Mouse (Mus musculus) hindbrain, embryonic 16.5 days (tissue): Measurements from ENCODE around the gene Ccne1. TPM values are rescaled to one million over a fixed set of nuclear protein-coding genes. Genes with fewer than 3 reads are reported as not detected.
"Not testable (repeated sequence)": the region's sequence is repeated elsewhere in the genome, so short reads cannot be mapped to it uniquely, and the experiment has no call there.

Experiments used
- ATAC-seq: fragments of 200-750 bp; cut with Nextera tagmentation; 2 replicates; pipeline ENCODE4 v1.8.0; 2017; ENCODE audit warnings: moderate TSS enrichment, moderate library complexity
- H3K27ac ChIP-seq: fragments of 300-500 bp; sonication (generic); 2 replicates; pipeline ENCODE4 v1.5.1; 2014; ENCODE audit warnings: low read depth, mild to moderate bottlenecking, control low read depth, low read length, moderate library complexity
- H3K27me3 ChIP-seq: fragments of 300-500 bp; sonication (generic); replicated peaks from 2 replicates; pipeline ENCODE4 v1.6.1; 2014; ENCODE audit warnings: low read length; ENCODE audit not compliant: control insufficient read depth, insufficient read depth
- H3K36me3 ChIP-seq: fragments of 300-500 bp; sonication (generic); 2 replicates; pipeline ENCODE4 v1.6.1; 2014; ENCODE audit warnings: mild to moderate bottlenecking, low read length, moderate library complexity, mixed read lengths; ENCODE audit not compliant: control insufficient read depth, insufficient read depth
- H3K4me1 ChIP-seq: fragments of 300-500 bp; sonication (generic); 2 replicates; pipeline ENCODE4 v1.6.1; 2014; ENCODE audit warnings: low read depth, low read length; ENCODE audit not compliant: control insufficient read depth, insufficient read depth
- H3K4me2 ChIP-seq: fragments of 300-500 bp; sonication (generic); 2 replicates; pipeline ENCODE4 v1.6.1; 2014; ENCODE audit warnings: mild to moderate bottlenecking, low read length, control low read depth, moderate library complexity
- H3K4me3 ChIP-seq: fragments of 300-500 bp; sonication (generic); 2 replicates; pipeline ENCODE4 v1.5.1; 2014; ENCODE audit warnings: mild to moderate bottlenecking, low read length, control low read depth, moderate library complexity
- H3K9ac ChIP-seq: fragments of 300-500 bp; sonication (generic); 2 replicates; pipeline ENCODE4 v1.6.1; 2014; ENCODE audit warnings: low read depth, mild to moderate bottlenecking, control low read depth, low read length, moderate library complexity
- H3K9me3 ChIP-seq: fragments of 300-500 bp; sonication (generic); 2 replicates; pipeline ENCODE4 v1.6.1; 2014; ENCODE audit warnings: mild to moderate bottlenecking, low read length, moderate library complexity; ENCODE audit not compliant: control insufficient read depth
- WGBS: fragments of 180-500 bp; shearing (Covaris S2); extraction: QIAGEN DNeasy Blood & Tissue Kit; methylation state at CpG from one replicate; pipeline ENCODE4 v1.1.7; 2014; 5-methylcytosine and 5-hydroxymethylcytosine counted together
- polyA plus RNA-seq: library from polyadenylated mRNA; unstranded; fragments of >200 nt; fragmentation: Nextera tagmentation; extraction: Ambion mirVana; gene quantifications from 2 replicates; pipeline ENCODE4 v1.2.1, GENCODE M21; 2015

Gene Ccne1
- polyA plus RNA-seq, 1 experiment from 2014 or later, result 20.2 TPM

DNA sequence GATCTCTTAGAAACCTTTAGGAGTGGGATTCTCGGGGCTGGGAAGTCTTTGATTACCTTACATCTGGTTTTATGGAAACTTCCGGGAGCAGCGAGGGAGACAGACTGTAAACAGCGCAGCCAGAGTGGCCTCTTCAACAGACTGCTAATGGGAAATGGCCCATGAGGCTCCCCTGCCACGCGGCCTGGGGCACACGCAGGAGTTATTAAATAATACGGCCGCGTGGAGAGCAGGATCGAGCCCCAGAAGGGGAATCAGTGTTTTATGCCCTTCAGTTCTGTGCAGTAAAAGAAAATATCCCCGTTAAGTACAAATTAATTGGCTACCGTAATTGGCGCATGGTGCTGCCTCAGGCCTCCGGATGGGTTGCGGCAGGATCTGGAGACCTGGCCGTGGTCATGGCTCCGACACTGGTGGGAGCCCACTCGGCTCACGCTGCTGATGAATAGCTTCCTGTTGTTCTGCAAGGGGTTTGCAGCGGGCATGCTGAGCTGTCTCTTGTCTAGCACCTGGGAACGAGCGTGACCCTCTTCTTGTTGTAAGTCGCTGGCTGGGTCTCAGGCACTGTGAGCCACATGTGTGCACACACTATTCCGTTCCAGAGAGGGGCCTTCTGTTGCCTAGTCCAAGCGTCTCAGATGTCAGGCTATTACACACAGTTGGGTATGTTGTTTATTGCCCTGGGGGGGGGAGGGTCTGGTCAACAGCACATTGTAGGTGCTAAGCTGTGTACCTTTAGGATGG, 22.8 kb upstream of the Ccne1 start:
- 46% methylated on average over 26 of the region's 26 CpGs for WGBS
- H3K4me3 ChIP-seq, result no peak overlapping the region
- H3K9ac ChIP-seq, result no peak overlapping the region
- H3K4me2 ChIP-seq, result no peak overlapping the region
- no peak overlapping the region for H3K27ac ChIP-seq
- H3K27me3 ChIP-seq, result no peaks in the 10 kb centered on the region
- H3K4me1 ChIP-seq, result peaks cover 5% of the 10 kb centered on the region; the same call in 1 of the 2 replicates
- no peak; the same call in 1 of the 2 replicates for ATAC-seq
- no peaks in the 10 kb centered on the region for H3K9me3 ChIP-seq
- H3K36me3 ChIP-seq, result no peaks in the 10 kb centered on the region

DNA sequence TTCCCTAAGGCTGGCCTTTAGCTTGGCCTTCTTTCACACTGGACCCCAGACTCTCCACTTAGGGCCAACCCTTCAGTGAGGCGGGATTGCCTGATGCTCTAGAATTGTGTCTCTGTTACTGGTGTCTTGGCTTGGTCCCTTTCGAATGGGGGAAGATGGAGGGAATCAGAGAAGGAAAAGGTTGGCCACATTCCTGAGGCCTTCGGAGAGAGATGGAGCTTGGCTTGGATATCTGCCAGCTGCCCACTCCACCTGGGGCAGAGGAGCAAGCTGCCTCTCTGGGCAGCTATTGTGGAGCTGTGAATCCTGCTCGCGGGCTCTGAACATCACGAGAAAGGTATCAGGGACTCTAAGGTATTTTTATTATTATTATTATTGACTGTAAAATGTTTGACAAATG, 22.2 kb upstream of the Ccne1 start:
- H3K27ac ChIP-seq, result no peak overlapping the region
- H3K9ac ChIP-seq, result no peak overlapping the region
- H3K4me1 ChIP-seq, result peaks cover 5% of the 10 kb centered on the region; the same call in 1 of the 2 replicates
- no peak overlapping the region for H3K4me3 ChIP-seq
- H3K4me2 ChIP-seq, result no peak overlapping the region
- ATAC-seq, result no peak
- no peaks in the 10 kb centered on the region for H3K36me3 ChIP-seq
- no peaks in the 10 kb centered on the region for H3K9me3 ChIP-seq
- no peaks in the 10 kb centered on the region for H3K27me3 ChIP-seq
- WGBS, result 79% methylated on average over 6 of the region's 6 CpGs

DNA sequence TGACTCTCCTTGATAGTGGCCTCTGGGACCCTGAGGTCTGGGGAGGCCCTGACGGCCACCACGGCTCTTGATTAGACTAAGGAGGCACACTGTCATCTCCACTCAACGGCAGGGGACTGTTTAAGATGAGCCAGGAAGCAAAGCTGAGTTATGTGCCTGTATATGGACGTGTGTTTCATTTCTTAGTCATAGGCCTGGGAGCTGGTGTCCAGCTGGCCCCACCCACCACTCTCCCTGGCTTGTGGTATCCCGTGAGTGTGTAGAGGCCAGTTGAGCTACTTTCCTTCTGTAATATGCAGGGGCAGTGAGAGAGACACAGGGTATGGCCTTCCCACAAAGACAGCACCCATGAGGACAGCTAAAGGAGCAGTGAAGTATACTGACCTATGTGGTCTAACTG, 20.9 kb upstream of the Ccne1 start:
- H3K4me2 ChIP-seq, H3K27ac ChIP-seq, H3K27me3 ChIP-seq, H3K4me1 ChIP-seq, ATAC-seq, H3K9me3 ChIP-seq, H3K9ac ChIP-seq, H3K4me3 ChIP-seq, H3K36me3 ChIP-seq: not testable (repeated sequence)
- 73% methylated on average over 5 of the region's 5 CpGs for WGBS

DNA sequence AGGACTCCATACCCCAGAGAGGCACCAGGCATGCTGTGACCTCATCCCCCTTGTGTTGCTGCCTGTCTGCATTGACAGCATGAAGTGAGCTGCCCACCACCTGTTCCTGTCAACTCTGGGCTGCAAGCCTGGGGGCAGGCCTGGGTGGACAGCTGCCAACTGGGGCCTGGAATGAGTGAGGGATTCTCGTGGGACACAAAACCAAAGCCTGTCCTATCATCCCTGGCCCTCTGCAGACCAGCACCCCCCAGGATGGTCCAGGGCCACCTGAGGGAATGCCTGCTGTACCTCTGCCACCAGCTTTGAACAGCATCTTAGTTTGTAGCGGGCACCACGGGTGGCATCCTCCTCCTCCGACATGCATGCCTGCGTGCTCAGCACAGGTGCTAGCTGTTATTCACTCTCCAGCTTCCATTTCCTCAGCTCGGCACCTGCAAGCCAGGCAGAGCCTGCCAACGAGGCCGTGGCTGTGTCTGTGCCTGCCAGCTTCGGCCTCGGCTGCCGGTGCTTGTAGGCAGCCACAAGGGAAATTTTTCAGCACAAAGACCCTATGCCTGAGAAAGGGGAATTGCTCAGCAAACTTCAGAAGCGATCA, 18.3 kb upstream of the Ccne1 start:
- ATAC-seq, result peak; percentile 58
- 61% methylated on average over 12 of the region's 12 CpGs for WGBS
- H3K27ac ChIP-seq, result no peak overlapping the region; the same call in 1 of the 2 replicates
- no peak overlapping the region for H3K4me2 ChIP-seq
- no peak overlapping the region for H3K4me3 ChIP-seq
- no peaks in the 10 kb centered on the region for H3K27me3 ChIP-seq
- no peak overlapping the region for H3K9ac ChIP-seq
- H3K4me1 ChIP-seq, result peaks cover 5% of the 10 kb centered on the region; the same call in 1 of the 2 replicates
- H3K36me3 ChIP-seq, result no peaks in the 10 kb centered on the region
- no peaks in the 10 kb centered on the region for H3K9me3 ChIP-seq

DNA sequence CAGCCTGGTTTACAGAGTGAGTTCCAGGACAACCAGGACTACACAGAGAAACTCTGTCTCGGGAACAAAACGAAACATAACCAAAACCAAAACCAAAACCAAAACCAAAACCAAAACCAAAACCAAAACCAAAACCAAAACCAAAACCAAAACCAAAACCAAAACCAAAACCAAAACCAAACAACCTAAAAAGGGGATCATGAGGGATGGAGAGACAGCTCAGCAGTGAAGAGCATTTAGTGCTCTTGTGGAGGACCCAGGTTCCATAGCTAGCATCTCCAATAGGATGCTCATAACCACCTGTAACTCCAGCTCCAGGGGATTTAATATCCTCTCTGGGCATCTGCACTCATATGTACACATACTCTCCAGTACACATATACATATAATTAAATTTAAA, 16.8 kb upstream of the Ccne1 start:
- not testable (repeated sequence) for H3K27me3 ChIP-seq, H3K4me3 ChIP-seq, H3K36me3 ChIP-seq, H3K9me3 ChIP-seq, H3K9ac ChIP-seq, ATAC-seq, H3K4me2 ChIP-seq, H3K27ac ChIP-seq, H3K4me1 ChIP-seq
- 92% methylated on average over 2 of the region's 2 CpGs for WGBS

DNA sequence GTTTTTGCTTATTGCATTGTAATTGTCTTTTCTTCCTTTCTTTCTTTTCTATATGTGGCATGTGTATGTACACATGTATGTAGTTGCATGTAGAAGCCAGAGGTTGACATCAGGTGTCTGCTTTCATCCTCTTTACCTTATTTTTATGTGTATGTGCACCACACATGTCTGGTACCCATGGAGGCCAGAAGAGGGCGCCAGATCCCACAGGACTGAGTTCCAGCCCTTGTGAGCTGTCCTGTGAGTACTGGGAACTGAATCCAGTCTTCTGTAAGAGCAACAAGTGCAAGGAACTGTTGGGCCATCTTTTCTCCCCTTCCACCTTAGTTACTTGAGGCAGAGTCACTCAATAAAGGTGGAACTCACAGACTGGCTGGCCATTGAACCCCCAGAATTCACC, 11.3 kb upstream of the Ccne1 start:
- Histone ChIP-seq H3K4me3 (no peak overlapping the region), H3K36me3 (no peaks in the 10 kb centered on the region), H3K27ac (no peak overlapping the region), H3K4me2 (no peak overlapping the region), H3K9me3 (no peaks in the 10 kb centered on the region), H3K27me3 (no peaks in the 10 kb centered on the region), H3K4me1 (no peaks in the 10 kb centered on the region), H3K9ac (no peak overlapping the region)
- WGBS, result 0% methylated on average over 1 of the region's 1 CpGs
- no peak for ATAC-seq

DNA sequence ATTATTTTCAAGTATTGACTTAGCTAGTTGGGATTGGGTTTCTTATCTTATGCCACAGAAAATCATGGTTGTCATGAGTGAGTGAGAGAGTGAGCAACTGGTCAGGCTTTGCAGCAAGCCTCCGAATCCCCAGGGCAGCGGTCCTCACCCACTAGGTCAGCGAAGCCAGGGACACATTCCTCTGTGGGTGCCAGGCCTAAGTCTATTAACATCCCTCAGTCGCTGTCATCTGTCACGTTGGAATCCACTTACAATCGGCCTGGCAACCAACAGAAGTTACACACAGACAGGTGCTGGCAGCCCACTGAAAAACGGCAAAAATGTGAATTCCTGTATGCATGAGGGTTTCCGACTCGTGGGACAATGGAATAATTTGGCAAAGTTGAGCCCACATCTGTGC, 5.1 kb upstream of the Ccne1 start:
- Histone ChIP-seq H3K4me2 (no peak overlapping the region), H3K9ac (no peak overlapping the region), H3K9me3 (no peaks in the 10 kb centered on the region), H3K27me3 (no peaks in the 10 kb centered on the region), H3K36me3 (no peaks in the 10 kb centered on the region), H3K27ac (no peak overlapping the region), H3K4me1 (no peaks in the 10 kb centered on the region), H3K4me3 (no peak overlapping the region)
- 86% methylated on average over 9 of the region's 9 CpGs for WGBS
- no peak for ATAC-seq

DNA sequence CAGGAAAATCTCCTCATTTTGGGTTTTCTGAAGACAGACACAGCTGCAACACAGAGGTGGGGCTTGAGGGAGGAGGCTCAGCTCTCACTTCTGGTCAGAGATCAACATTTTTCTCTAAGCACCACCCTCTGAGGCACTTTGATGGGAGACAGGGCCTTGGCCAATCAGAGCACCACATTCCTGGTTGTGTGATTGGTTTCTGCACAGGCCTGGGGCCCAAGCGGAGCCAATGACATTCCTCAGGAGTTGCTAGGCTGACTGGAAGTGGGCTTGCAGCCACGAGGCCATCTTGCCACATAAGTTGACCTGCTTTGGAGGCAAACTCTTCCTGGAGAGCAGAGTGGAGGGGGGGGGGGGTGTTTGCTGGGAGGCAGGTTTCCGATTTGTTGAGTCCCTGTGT, 4.7 kb upstream of the Ccne1 start:
- Histone ChIP-seq H3K27ac (no peak overlapping the region), H3K4me1 (no peaks in the 10 kb centered on the region), H3K9ac (no peak overlapping the region), H3K27me3 (no peaks in the 10 kb centered on the region), H3K36me3 (no peaks in the 10 kb centered on the region), H3K4me2 (no peak overlapping the region), H3K4me3 (no peak overlapping the region), H3K9me3 (no peaks in the 10 kb centered on the region)
- WGBS, result 39% methylated on average over 3 of the region's 3 CpGs
- ATAC-seq, result peak; percentile 31; the same call in 1 of the 2 replicates

DNA sequence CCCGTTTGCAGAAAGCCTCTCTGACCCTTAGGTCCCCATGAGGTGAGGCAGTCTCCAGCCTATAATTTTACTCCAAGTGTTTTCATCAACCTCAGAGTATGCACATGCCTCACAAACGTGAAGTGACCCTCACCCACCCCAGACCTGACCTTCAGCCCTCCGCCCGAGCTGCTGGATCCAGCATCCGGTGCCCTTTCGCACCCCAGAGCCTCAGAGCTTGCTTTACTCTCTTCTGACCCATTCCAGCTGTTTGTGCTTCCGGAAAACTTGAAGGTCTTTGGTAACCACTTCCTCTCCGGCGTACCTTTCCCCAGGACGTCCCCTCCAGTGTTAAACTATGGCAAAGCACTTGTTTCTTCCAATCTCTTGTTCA, 912 bp upstream of the Ccne1 start:
- 29% methylated on average over 10 of the region's 10 CpGs for WGBS
- H3K36me3 ChIP-seq, result no peaks in the 10 kb centered on the region
- peak overlapping the region; percentile 94 for H3K4me2 ChIP-seq
- no peaks in the 10 kb centered on the region for H3K9me3 ChIP-seq
- H3K27ac ChIP-seq, result no peak overlapping the region
- H3K4me3 ChIP-seq, result peak overlapping the region; percentile 81
- peak; percentile 4; the same call in 1 of the 2 replicates for ATAC-seq
- H3K4me1 ChIP-seq, result peaks cover 2% of the 10 kb centered on the region; the same call in 1 of the 2 replicates
- H3K9ac ChIP-seq, result peak overlapping the region; percentile 73; the same call in 1 of the 2 replicates
- no peaks in the 10 kb centered on the region for H3K27me3 ChIP-seq
